Mouse (Mus musculus) stomach, embryonic 16.5 days (tissue): Measurements from ENCODE around the gene Ereg. TPM values are rescaled to one million over a fixed set of nuclear protein-coding genes. Genes with fewer than 3 reads are reported as not detected.

Source experiments
- ATAC-seq: fragments of 200-750 bp; cut with Nextera tagmentation; 2 replicates; pipeline ENCODE4 v1.8.0; 2017; ENCODE audit warnings: moderate number of reproducible peaks, moderate TSS enrichment; ENCODE audit not compliant: insufficient read depth, low FRiP score
- H3K27ac ChIP-seq: fragments of 300-500 bp; sonication (generic); 2 replicates; pipeline ENCODE4 v1.5.1; 2014; ENCODE audit warnings: low read length
- H3K27me3 ChIP-seq: fragments of 300-500 bp; sonication (generic); 2 replicates; pipeline ENCODE4 v1.6.1; 2014; ENCODE audit warnings: low read length, control low read depth, mixed read lengths; ENCODE audit not compliant: control insufficient read depth, insufficient read depth
- H3K36me3 ChIP-seq: fragments of 300-500 bp; sonication (generic); 2 replicates; pipeline ENCODE4 v1.6.1; 2014; ENCODE audit warnings: low read length; ENCODE audit not compliant: control insufficient read depth, insufficient read depth
- H3K4me1 ChIP-seq: fragments of 300-500 bp; sonication (generic); 2 replicates; pipeline ENCODE4 v1.6.1; 2014; ENCODE audit warnings: low read length, control low read depth, mixed read lengths; ENCODE audit not compliant: control insufficient read depth, insufficient read depth
- H3K4me2 ChIP-seq: fragments of 300-500 bp; sonication (generic); 2 replicates; pipeline ENCODE4 v1.6.1; 2014; ENCODE audit warnings: low read depth, low read length, mixed read lengths
- H3K4me3 ChIP-seq: fragments of 300-500 bp; sonication (generic); replicated peaks from 2 replicates; pipeline ENCODE4 v1.5.1; 2014; ENCODE audit warnings: mild to moderate bottlenecking, low read length
- H3K9ac ChIP-seq: fragments of 300-500 bp; sonication (generic); 2 replicates; pipeline ENCODE4 v1.6.1; 2014; ENCODE audit warnings: low read length
- H3K9me3 ChIP-seq: fragments of 300-500 bp; sonication (generic); replicated peaks from 2 replicates; pipeline ENCODE4 v1.6.1; 2016; ENCODE audit warnings: low read length, control low read depth; ENCODE audit not compliant: control insufficient read depth
- WGBS: fragments of 180-500 bp; shearing (Covaris S2); extraction: QIAGEN DNeasy Blood & Tissue Kit; methylation state at CpG from one replicate; pipeline ENCODE4 v1.1.7; 2014; 5-methylcytosine and 5-hydroxymethylcytosine counted together
- polyA plus RNA-seq: library from polyadenylated mRNA; unstranded; fragments of >200 nt; fragmentation: Nextera tagmentation; extraction: Ambion mirVana; gene quantifications from 2 replicates; pipeline ENCODE4 v1.2.1, GENCODE M21; 2015

Gene Ereg
- polyA plus RNA-seq, 1 experiment from 2014 or later = 0.43 TPM

- Histone ChIP-seq H3K4me3 (no peak overlapping the region), H3K4me2 (no peak overlapping the region), H3K4me1 (no peaks in the 10 kb centered on the region), H3K36me3 (no peaks in the 10 kb centered on the region), H3K9ac (no peak overlapping the region), H3K27ac (no peak overlapping the region), H3K9me3 (no peaks in the 10 kb centered on the region), H3K27me3 (no peaks in the 10 kb centered on the region)
- WGBS = 65% methylated on average over 4 of the region's 4 CpGs
- ATAC-seq = no peak
Observed at GRCm38 (mm10) chr5:91123404-91123803, 49.0 kb downstream of the Ereg start.

GRCm38 (mm10) chr5:91124140-91124539, 49.7 kb downstream of the Ereg start:
- no peaks in the 10 kb centered on the region for H3K36me3 ChIP-seq
- no peak overlapping the region for H3K27ac ChIP-seq
- WGBS = 72% methylated on average over 2 of the region's 2 CpGs
- no peak overlapping the region for H3K4me3 ChIP-seq
- H3K4me2 ChIP-seq = no peak overlapping the region
- H3K9ac ChIP-seq = no peak overlapping the region
- no peaks in the 10 kb centered on the region for H3K27me3 ChIP-seq
- H3K4me1 ChIP-seq = no peaks in the 10 kb centered on the region
- no peak for ATAC-seq
- H3K9me3 ChIP-seq = no peaks in the 10 kb centered on the region

GRCm38 (mm10) chr5:91126623-91127022, 52.2 kb downstream of the Ereg start:
- H3K4me3 ChIP-seq = no peak overlapping the region
- no peaks in the 10 kb centered on the region for H3K9me3 ChIP-seq
- WGBS = 63% methylated on average over 1 of the region's 1 CpGs
- no peaks in the 10 kb centered on the region for H3K36me3 ChIP-seq
- no peak for ATAC-seq
- no peak overlapping the region for H3K27ac ChIP-seq
- no peaks in the 10 kb centered on the region for H3K4me1 ChIP-seq
- H3K27me3 ChIP-seq = no peaks in the 10 kb centered on the region
- no peak overlapping the region for H3K4me2 ChIP-seq
- H3K9ac ChIP-seq = no peak overlapping the region

- WGBS = 26% methylated on average over 1 of the region's 1 CpGs
- no peaks in the 10 kb centered on the region for H3K9me3 ChIP-seq
- H3K36me3 ChIP-seq = no peaks in the 10 kb centered on the region
Observed at GRCm38 (mm10) chr5:91134961-91135360, 60.5 kb downstream of the Ereg start.

GRCm38 (mm10) chr5:91138970-91139369, 64.5 kb downstream of the Ereg start:
- no peaks in the 10 kb centered on the region for H3K36me3 ChIP-seq
- ATAC-seq = peak; percentile 44; the same call in 1 of the 2 replicates
- H3K4me3 ChIP-seq = peak overlapping the region; percentile 56
- WGBS = 5% methylated on average over 7 of the region's 7 CpGs
- H3K9ac ChIP-seq = peak overlapping the region; percentile 68
- H3K4me1 ChIP-seq = 0 out of 2 replicates have a peak, but pooled peaks cover 6% of the 10 kb centered on the region
- peaks cover 3% of the 10 kb centered on the region; the same call in 1 of the 2 replicates for H3K27me3 ChIP-seq
- peak overlapping the region; percentile 78 for H3K4me2 ChIP-seq
- no peaks in the 10 kb centered on the region for H3K9me3 ChIP-seq
- no peak overlapping the region for H3K27ac ChIP-seq

More at GRCm38 (mm10) chr5:91134961-91135360, 60.5 kb downstream of the Ereg start:
- H3K4me2 ChIP-seq = no peak overlapping the region
- no peak overlapping the region for H3K4me3 ChIP-seq
- no peaks in the 10 kb centered on the region; the same call in 1 of the 2 replicates for H3K27me3 ChIP-seq
- ATAC-seq = no peak
- 0 out of 2 replicates have a peak, but pooled peaks cover 6% of the 10 kb centered on the region for H3K4me1 ChIP-seq
- H3K9ac ChIP-seq = no peak overlapping the region
- H3K27ac ChIP-seq = no peak overlapping the region

GRCm38 (mm10) chr5:91139446-91139873, 65.0 kb downstream of the Ereg start, which contains the start of gene Areg:
Gene Areg (plus strand): TSS chr5:91139599.
- H3K27ac ChIP-seq = no peak within 1 kb of the TSS
- no peaks in the 10 kb centered on the region for H3K9me3 ChIP-seq
- H3K36me3 ChIP-seq = no peaks in the 10 kb centered on the region
- H3K9ac ChIP-seq = peak within 1 kb of the TSS; percentile 68
- peak within 1 kb of the TSS; percentile 78 for H3K4me2 ChIP-seq
- 0 out of 2 replicates have a peak, but pooled peaks cover 6% of the 10 kb centered on the region for H3K4me1 ChIP-seq
- H3K4me3 ChIP-seq = peak within 1 kb of the TSS; percentile 56
- H3K27me3 ChIP-seq = peaks cover 3% of the 10 kb centered on the region; the same call in 1 of the 2 replicates
- under 1% methylated on average over 44 of the region's 44 CpGs for WGBS
- ATAC-seq = peak; percentile 83

- H3K4me1 ChIP-seq = 0 out of 2 replicates have a peak, but pooled peaks cover 6% of the 10 kb centered on the region
- WGBS = 56% methylated on average over 13 of the region's 13 CpGs
- no peak overlapping the region for H3K4me2 ChIP-seq
- 0 out of 2 replicates have a peak overlapping the region, but pooled peaks have one; percentile 1 for H3K4me3 ChIP-seq
- H3K36me3 ChIP-seq = no peaks in the 10 kb centered on the region
- no peak overlapping the region for H3K9ac ChIP-seq
- no peaks in the 10 kb centered on the region for H3K9me3 ChIP-seq
- no peak overlapping the region for H3K27ac ChIP-seq
- peaks cover 3% of the 10 kb centered on the region; the same call in 1 of the 2 replicates for H3K27me3 ChIP-seq
- no peak for ATAC-seq
Observed at GRCm38 (mm10) chr5:91140896-91141448, 66.5 kb downstream of the Ereg start.

Other genes with a start within 250 kb of the Ereg start
- 0.94 and 1.1 TPM in 2 replicates for gene Cxcl1, start 183.4 kb upstream of the Ereg start, polyA plus RNA-seq
- gene Cxcl2, start 170.8 kb upstream of the Ereg start, polyA plus RNA-seq = not detected in 2 replicates
- gene Mthfd2l, start 143.5 kb upstream of the Ereg start, polyA plus RNA-seq = 26.9 and 32.9 TPM in 2 replicates
- not detected in 2 replicates for gene Epgn, start 47.2 kb upstream of the Ereg start, polyA plus RNA-seq
- 4.0 and 6.5 TPM in 2 replicates for gene Areg, start 65.0 kb downstream of the Ereg start, polyA plus RNA-seq